In genomic region chr12:4022845-4023244, GRCm38 (mm10) we compare ENCODE assay signal across 8 mouse cellular contexts. TPM values are rescaled to one million over a fixed set of nuclear protein-coding genes. Genes with fewer than 3 reads are reported as not detected.
DNase-seq lines count a peak whose midpoint lies in the region; ATAC-seq and TF ChIP-seq lines count a peak whose summit lies in the region.
"Had no signal": no experiment of that assay in that cellular context is flagged by ENCODE, and none has a peak within 500 bp of the region (broad histone marks: within the 10 kb centered on the region; RNA-seq: fewer than 3 reads in every experiment).

No protein-coding gene starts in this region.

- no peak for TF ChIP-seq EP300 in lung, postnatal 0 days (IDR thresholded peaks at IDR 0.05)

- ATAC-seq in lung, embryonic 15.5 days (ENCODE audit: borderline replicate concordance, extremely low read depth, low FRiP score, low TSS enrichment): 0 out of 2 replicates have a peak, but pooled peaks have one; percentile 31
- ATAC-seq in lung, postnatal 0 days: peak; percentile 32

- H3K4me3 ChIP-seq in lung, embryonic 15.5 days: no peak overlapping the region
- no peak overlapping the region for H3K4me3 ChIP-seq in heart, embryonic 10.5 days
- H3K4me3 ChIP-seq in lung, postnatal 0 days (ENCODE audit: low read depth, low read length): no peak overlapping the region
- H3K4me3 ChIP-seq: megakaryocyte, embryonic 14.5 days had no signal

- H3K9me3 ChIP-seq in lung, embryonic 15.5 days: no peaks in the 10 kb centered on the region
- H3K9me3 ChIP-seq in heart, embryonic 10.5 days: no peaks in the 10 kb centered on the region
- H3K9me3 ChIP-seq in lung, postnatal 0 days (ENCODE audit: low read length): no peaks in the 10 kb centered on the region
- H3K9me3 ChIP-seq: megakaryocyte, embryonic 14.5 days had no signal

- no peak overlapping the region for H3K27ac ChIP-seq in lung, embryonic 15.5 days
- H3K27ac ChIP-seq in heart, embryonic 10.5 days: peak overlapping the region; percentile 79; the same call in 1 of the 2 replicates
- no peak overlapping the region for H3K27ac ChIP-seq in lung, postnatal 0 days (ENCODE audit: low read length)

- no peaks in the 10 kb centered on the region for H3K4me1 ChIP-seq in lung, embryonic 15.5 days
- peaks cover 49% of the 10 kb centered on the region for H3K4me1 ChIP-seq in heart, embryonic 10.5 days
- no peaks in the 10 kb centered on the region for H3K4me1 ChIP-seq in lung, postnatal 0 days (ENCODE audit: insufficient read depth, low read depth, low read length)
- H3K4me1 ChIP-seq: megakaryocyte, embryonic 14.5 days had no signal

- H3K4me2 ChIP-seq in lung, embryonic 15.5 days: peak overlapping the region; percentile 9; the same call in 1 of the 2 replicates
- 0 out of 2 replicates have a peak overlapping the region, but pooled peaks have one; percentile 11 for H3K4me2 ChIP-seq in lung, postnatal 0 days (replicated peaks; ENCODE audit: low read depth, low read length)

- no peaks in the 10 kb centered on the region for H3K27me3 ChIP-seq in lung, embryonic 15.5 days
- H3K27me3 ChIP-seq in heart, embryonic 10.5 days (ENCODE audit: insufficient read depth, poor library complexity, severe bottlenecking): no peaks in the 10 kb centered on the region
- no peaks in the 10 kb centered on the region for H3K27me3 ChIP-seq in lung, postnatal 0 days (replicated peaks; ENCODE audit: insufficient read depth, low read length)

- DNase-seq in lung, postnatal 25 days (ENCODE audit: low spot score): no peak
- peak; percentile 71 to 79 for DNase-seq in cerebellum, postnatal 10 days
- DNase-seq in heart, embryonic 10.5 days (ENCODE audit: low spot score): no peak
- DNase-seq in lung, postnatal 0 days (ENCODE audit: low spot score): peak; percentile 35
- no peak for DNase-seq in liver
- no peak for DNase-seq in thymus, postnatal 14 days

- H3K9ac ChIP-seq in lung, embryonic 15.5 days: no peak overlapping the region
- H3K9ac ChIP-seq in lung, postnatal 0 days (replicated peaks; ENCODE audit: low read depth): no peak overlapping the region

- TF ChIP-seq CTCF in lung, postnatal 0 days (IDR thresholded peaks at IDR 0.05): no peak

- H3K36me3 ChIP-seq in lung, embryonic 15.5 days: no peaks in the 10 kb centered on the region
- no peaks in the 10 kb centered on the region for H3K36me3 ChIP-seq in heart, embryonic 10.5 days
- no peaks in the 10 kb centered on the region for H3K36me3 ChIP-seq in lung, postnatal 0 days (ENCODE audit: insufficient read depth, low read length)

- 47% methylated on average over 7 of the region's 7 CpGs for WGBS in lung, embryonic 15.5 days
- WGBS in heart, embryonic 10.5 days: 44% methylated on average over 7 of the region's 7 CpGs
- WGBS in lung, postnatal 0 days: 42% methylated on average over 7 of the region's 7 CpGs

RNA-seq across cellular contexts. Expression of gene Efr3b, which starts 15.9 kb away (rescaled TPM):
- polyA plus RNA-seq in lung, embryonic 15.5 days (2015; fragmentation: Nextera tagmentation; extraction: Ambion mirVana): 4.0 and 4.2 TPM in 2 replicates
- polyA plus RNA-seq in heart, embryonic 10.5 days (2016; fragmentation: Nextera tagmentation; extraction: Ambion mirVana): 9.9 and 16.0 TPM in 2 replicates
- 1.1 and 1.5 TPM in 2 replicates for polyA plus RNA-seq in lung, postnatal 0 days (2015; fragmentation: Nextera tagmentation; extraction: Ambion mirVana)

RNA-seq across cellular contexts. Expression of gene Dnajc27, which starts 59.5 kb away (rescaled TPM):
- polyA plus RNA-seq in lung, embryonic 15.5 days (2015; fragmentation: Nextera tagmentation; extraction: Ambion mirVana): 6.4 and 6.9 TPM in 2 replicates
- polyA plus RNA-seq in heart, embryonic 10.5 days (2016; fragmentation: Nextera tagmentation; extraction: Ambion mirVana): 8.2 and 11.0 TPM in 2 replicates
- polyA plus RNA-seq in lung, postnatal 0 days (2015; fragmentation: Nextera tagmentation; extraction: Ambion mirVana): 2.2 TPM in 2 replicates

Comparison
In these comparisons a context has a peak if more than half of its experiments do, and no peak if none do; other contexts are left out.
1. DNase-seq: peak in cerebellum, postnatal 10 days (2 of 2) and lung, postnatal 0 days (single experiment); none in lung, postnatal 25 days (single experiment), heart, embryonic 10.5 days (single experiment), liver (single experiment) and thymus, postnatal 14 days (single experiment).